Mouse (Mus musculus) induced T-regulatory cell, adult 2 months (primary cell): Measurements from ENCODE around the gene Rcn2.
A peak's percentile ranks its signal among the peaks of the same experiment; 100 is the strongest.
"Not testable (repeated sequence)": the region's sequence is repeated elsewhere in the genome, so short reads cannot be mapped to it uniquely, and the experiment has no call there.

ENCODE experiments used
- DNase-seq: peaks from one replicate; pipeline ENCODE4 v3.0.0-alpha.2; 2012; ENCODE audit warnings: low read depth

Gene Rcn2

GRCm38 (mm10) chr9:56041372-56042180, at the start of gene Rcn2:
TSS of gene Rcn2 (plus strand) at chr9:56041845.
- DNase-seq: peak; percentile 96

DNA sequence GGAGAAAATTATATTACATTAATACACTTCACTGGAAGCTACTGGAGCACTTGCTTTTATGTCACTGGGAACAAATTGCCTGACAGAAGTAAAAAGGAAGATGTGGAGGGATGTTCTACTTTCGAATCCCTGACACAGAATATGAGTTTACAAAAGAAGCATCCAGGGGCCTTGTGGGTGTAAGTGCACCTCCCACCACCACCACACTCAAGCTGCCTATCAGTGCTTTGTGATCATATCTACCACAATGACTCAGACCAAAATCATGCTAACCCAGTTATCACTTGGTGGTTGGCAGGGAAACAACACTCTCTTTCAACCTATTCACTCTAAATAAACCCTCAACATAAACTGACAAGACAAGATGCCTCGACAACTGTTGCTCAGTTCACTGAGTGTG, 37.0 kb upstream of the Rcn2 start:
- DNase-seq: not testable (repeated sequence)

GRCm38 (mm10) chr9:56010450-56010849, 31.2 kb upstream of the Rcn2 start, which contains the start of gene 4930563M21Rik:
TSS of gene 4930563M21Rik (minus strand) at chr9:56010550.
- DNase-seq: no peak

- no peak for DNase-seq
Measured at GRCm38 (mm10) chr9:56024772-56025171, 16.9 kb upstream of the Rcn2 start.

DNA sequence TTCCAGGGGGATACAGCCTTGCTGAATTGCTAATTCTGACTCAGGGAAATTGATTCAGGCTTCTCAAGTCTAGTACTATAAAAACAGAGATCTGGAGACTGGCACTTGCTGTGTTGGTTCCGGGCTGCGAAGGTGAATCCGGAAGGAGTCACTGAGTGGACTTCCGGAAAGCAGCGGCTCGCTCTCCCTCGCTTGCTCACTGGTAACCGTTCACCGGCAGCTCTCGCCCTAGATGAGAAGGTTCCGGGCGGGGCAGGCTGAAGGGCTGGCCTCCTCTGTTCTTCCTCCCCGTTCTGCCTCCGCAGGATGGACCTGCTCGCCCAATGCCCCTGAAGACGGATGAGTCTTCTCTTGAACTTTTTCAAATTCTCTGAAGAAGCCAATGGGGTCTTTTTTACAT, 14.4 kb upstream of the Rcn2 start:
- DNase-seq: no peak

DNA sequence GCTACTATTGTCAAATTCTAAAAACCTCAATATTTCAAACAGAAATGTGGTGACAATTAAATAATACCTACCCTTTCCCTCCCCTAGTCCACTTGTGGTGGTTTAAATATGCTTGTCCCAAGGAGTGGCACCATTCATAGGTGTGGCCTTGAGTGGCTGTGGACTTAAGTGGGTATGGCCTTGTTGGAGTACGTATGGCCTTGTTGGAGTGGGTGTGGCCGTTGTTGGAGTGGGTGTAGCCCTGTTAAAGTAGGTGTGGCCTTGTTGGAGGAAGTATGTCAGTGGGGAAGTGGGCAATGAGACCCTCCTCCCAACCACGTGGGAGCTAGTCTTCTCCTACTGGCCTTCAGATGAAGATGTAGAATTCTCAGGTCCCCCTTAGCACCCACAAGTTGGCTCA, 9.4 kb upstream of the Rcn2 start:
- no peak for DNase-seq

DNA sequence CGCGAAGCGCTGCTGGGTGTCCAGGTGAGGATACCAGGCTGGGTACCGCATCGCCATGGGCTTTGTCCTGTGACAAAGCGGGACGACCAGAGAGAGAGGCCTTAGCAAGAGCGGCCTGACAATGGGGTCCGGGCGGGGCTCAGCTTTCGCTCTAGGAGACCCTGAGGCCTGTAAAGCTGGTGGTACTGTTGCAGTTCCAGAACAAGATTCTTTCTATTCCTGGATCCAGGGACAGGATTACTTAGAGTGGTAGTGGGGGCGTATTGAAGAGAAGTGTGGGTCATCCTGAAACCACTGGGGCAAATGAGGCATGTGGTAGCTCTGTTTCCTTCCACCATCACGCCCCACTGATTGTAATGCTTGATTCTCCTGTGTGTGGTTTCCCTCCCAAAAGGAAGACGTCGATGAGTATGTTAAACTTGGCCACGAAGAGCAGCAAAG, 556 bp downstream of the Rcn2 start:
- peak; percentile 67 for DNase-seq

DNA sequence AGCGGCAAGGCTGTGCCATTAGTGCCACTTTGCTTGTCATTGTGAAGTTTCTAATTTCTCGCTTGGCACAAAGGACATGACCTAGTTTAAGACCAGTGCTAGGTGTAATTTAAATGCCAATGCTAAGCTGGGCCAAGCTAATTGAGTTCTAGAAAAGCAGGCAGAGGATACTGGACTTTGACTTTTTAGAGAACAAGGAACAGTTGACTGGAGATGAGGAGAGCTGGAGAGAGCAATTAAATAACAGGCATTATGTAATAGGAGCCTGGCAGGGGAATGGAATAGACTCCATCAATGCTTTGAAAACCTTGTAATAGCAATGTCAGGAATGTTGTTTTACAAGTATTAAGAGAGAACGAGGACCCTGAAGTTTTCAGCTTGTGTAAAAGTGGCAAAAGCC, 12.2 kb downstream of the Rcn2 start:
- no peak for DNase-seq

DNA sequence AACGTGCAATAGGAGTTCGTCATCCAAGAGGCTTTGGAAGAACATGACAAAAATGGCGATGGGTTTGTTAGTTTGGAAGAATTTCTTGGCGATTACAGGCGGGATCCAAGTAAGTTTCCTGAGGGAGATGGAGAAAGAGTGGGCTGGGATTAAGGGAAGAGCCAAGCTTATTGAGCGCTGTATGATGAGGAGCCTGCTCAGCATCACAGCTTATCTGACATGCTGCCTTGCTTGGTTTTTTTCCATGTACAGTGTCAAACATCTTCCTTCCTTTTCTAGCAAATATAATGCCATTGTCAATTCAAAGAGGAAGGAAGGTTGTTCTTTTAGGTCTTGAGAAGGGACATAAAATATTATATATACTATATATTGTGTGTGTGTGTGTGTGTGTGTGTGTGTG, 14.5 kb downstream of the Rcn2 start:
- no peak for DNase-seq

DNA sequence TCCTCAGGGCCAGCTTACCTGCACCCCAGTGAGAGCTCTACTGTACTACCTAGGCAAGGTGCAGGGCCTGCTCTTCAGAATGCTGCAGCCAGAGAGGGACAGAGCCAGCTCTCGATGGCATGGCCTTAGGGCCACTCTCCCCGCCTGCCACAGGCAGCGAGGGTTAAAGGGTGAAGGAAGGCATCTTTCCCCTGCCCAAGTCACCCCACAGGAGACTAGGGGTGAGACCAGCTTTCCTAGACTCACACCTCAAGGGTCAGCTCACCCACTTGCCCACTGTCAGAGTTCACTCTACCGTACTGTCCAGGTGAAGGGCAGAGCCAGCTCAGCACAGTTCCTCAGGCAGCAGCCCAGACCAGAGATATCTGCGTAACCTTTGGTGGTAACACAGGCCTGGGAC, 20.7 kb downstream of the Rcn2 start:
- no peak for DNase-seq

DNA sequence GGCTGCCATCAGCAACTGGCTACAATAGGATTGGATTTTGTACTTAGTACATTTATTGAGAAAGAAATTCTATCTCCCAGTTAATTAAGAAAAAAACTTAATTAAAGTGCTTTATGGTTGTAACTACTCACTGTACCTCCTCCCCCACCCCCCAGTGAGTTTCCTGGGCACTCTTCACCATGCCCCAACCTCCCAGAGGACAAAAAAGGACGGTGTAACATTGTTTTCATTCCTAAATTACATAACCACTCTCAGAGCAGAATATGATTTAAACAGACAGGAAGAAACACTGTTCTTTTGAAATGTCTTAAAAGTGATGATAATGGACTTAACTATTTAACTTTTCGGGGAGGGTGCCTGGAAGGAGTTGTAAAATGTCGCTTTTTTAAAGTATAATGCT, 23.4 kb downstream of the Rcn2 start:
- no peak for DNase-seq

GRCm38 (mm10) chr9:56067964-56068363, 26.3 kb downstream of the Rcn2 start:
- no peak for DNase-seq

DNA sequence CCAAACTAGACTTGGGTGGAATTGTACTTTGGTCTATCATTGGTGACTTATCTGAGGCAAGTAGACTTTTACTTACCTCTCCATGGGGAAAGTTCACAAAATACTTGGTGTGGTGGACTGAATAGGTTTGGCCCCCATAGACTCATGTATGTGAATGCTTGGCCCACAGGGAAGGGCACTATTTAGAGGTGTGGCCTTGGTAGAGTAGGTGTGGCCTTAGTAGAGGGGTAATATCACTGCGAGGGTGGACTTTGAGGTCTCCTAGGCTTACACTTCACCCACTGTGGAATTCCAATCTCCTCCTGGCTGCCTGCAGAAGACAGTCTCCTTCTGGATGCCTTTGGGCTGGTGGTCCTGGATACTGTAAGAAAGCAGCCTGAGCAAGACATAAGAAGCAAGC, 27.0 kb downstream of the Rcn2 start:
- no peak for DNase-seq

DNA sequence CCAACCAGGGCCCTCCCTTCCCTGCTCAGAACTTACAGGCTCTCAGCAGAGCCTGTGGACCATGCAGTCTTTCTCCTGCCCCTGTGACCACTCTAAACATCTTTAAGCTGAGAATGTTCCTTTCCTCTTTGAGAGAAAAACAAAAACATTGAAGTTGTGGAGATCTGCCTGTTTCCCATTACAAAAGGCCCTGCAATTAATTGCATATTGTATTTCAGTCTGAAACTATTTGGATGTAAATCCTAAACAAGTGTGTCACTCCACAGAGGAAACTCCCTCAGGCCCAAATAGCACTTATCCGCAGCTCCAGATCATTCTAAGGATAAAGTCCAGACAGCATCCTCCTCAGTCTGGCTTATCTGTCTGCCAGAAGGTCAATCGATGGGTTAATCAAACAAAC, 31.2 kb downstream of the Rcn2 start:
- no peak for DNase-seq

DNA sequence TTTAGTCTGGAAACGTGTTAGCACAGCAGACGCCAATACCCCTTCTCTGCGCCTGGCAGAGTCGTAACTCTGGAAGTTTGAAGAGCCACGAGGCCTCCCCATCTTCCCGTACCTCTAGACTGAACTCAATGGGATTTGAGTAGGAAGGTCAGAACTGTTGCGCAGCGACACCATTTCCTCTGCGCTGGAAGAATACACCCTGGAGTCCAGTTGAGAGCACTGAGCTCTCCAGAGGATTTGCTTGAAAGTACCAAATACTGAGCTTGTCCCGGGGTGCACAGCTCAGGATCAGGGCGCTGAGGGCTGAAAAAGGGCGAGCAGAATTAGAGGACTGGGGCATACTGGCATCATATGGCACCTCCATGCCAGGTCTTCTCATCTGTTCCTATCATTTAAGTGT, 33.2 kb downstream of the Rcn2 start:
- DNase-seq: no peak

- DNase-seq: peak; percentile 96
Measured at GRCm38 (mm10) chr9:56075264-56075663, 33.6 kb downstream of the Rcn2 start.

- DNase-seq: peak; percentile 85
Measured at GRCm38 (mm10) chr9:56075901-56076620, 34.4 kb downstream of the Rcn2 start.

DNA sequence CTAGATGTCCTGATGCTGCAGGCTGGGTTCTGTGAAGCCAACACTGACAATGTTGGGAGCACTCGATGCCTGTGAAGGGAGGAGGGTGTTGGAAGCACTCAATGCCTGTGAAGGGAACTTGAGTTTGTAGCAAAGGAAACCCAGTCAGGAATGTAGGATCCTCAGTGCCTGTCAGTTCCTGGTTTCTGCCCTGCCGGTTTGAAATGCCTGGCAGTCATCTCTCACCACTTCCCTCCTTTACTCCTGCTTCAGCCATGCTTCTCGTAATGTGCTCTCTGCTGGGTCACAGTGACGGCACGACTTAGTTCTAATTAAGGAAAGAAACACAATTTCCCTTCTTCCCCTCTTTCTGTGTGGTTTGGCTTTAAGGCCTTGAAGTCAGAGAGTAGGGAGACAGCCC, 37.9 kb downstream of the Rcn2 start:
- no peak for DNase-seq

DNA sequence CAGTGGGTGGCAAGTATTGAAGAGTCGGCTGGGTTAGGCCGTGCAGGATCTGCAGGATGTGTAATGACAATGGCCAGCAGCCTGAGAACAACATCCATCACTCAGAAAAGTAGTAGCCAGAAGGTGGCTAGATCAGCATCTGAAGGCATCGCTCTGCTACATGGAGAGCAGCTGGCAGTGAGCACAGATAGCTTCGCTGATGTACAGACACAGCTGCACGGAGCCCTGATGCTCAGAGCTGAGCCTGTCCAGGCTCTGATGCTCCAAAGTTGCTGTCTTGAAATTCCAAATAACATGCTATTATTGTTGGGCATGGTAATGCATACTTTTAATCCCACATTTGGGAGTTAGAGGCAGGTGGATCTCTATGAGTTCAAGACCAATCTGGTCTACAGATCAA, 44.9 kb downstream of the Rcn2 start:
- DNase-seq: no peak

- peak; percentile 86 for DNase-seq
Measured at GRCm38 (mm10) chr9:56089778-56090520, 48.3 kb downstream of the Rcn2 start, which contains the start of gene Pstpip1. TSS of gene Pstpip1 (plus strand) at chr9:56089962.

- peak; percentile 62 for DNase-seq
Measured at GRCm38 (mm10) chr9:56090546-56091225, 49.0 kb downstream of the Rcn2 start.

DNA sequence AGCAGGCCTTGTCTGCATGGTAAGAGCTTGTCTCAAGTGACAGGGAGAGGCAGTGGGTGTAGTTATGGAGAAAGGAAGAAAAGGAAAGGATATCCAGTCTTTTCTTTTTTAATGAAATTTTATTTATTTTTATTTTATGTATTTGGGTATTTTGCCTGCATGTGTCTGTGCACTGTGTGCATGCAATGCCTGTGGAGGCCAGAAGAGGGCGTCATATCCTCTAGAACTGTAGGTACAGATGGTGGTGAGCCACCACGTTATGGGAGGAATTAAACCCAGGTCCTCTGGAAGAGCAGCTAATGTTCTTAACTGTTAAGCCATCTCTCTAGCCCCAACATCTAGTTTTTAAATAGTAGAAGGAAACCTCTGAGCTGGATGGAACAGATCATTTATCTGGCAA, 50.5 kb downstream of the Rcn2 start:
- peak; percentile 68 for DNase-seq
